Mouse (Mus musculus): ENCODE measurements around the gene Tmem202. TPM values are rescaled to one million over a fixed set of nuclear protein-coding genes. Genes with fewer than 3 reads are reported as not detected.

Gene Tmem202
- polyA plus RNA-seq, 2 experiments = 0.03 TPM; not detected in 1

GRCm38 (mm10) chr9:59487331-59487730 lies 52.3 kb downstream of the Tmem202 start:
- Histone ChIP-seq H3K9ac (replicated peaks) (peak overlapping the region; percentile 87), H3K36me3 (replicated peaks; ENCODE audit: control insufficient read depth, insufficient read depth, low read depth) (no peaks in the 10 kb centered on the region), H3K4me3 (ENCODE audit: insufficient read depth in 1 of 2, low read depth in 2 of 2, low read length in 2 of 2) (peak overlapping the region; percentile 85 to 94), H3K4me1 (replicated peaks; ENCODE audit: control insufficient read depth in 2 of 2, insufficient read depth in 2 of 2, low read length in 1 of 2) (peaks cover 6 to 8% of the 10 kb centered on the region in 2 experiments; a peak in 3 of 4 replicates), H3K4me2 (ENCODE audit: low read depth) (peak overlapping the region; percentile 84), H3K27ac (peak overlapping the region; percentile 81), H3K27me3 (ENCODE audit: control insufficient read depth, insufficient read depth, low read length) (no peaks in the 10 kb centered on the region), H3K9me3 (ENCODE audit: control insufficient read depth, low read length) (no peaks in the 10 kb centered on the region)
- TF ChIP-seq EP300 (IDR thresholded peaks at IDR 0.05; ENCODE audit: low read depth) = no peak
- no peak for TF ChIP-seq CTCF (IDR thresholded peaks at IDR 0.05; ENCODE audit: low read depth)
- ATAC-seq (ENCODE audit: insufficient read depth) (no peak), DNase-seq (ENCODE audit: low read depth in 3 of 3, low spot score in 3 of 3) (peak in 1 of 3 experiments; percentile 27)

- Histone ChIP-seq H3K4me2 (ENCODE audit: low read depth) (peak within 1 kb of the TSS; percentile 95), H3K9ac (replicated peaks) (peak within 1 kb of the TSS; percentile 87), H3K36me3 (replicated peaks; ENCODE audit: control insufficient read depth, insufficient read depth, low read depth) (no peaks in the 10 kb centered on the region), H3K9me3 (ENCODE audit: control insufficient read depth, low read length) (no peaks in the 10 kb centered on the region), H3K27me3 (ENCODE audit: control insufficient read depth, insufficient read depth, low read length) (no peaks in the 10 kb centered on the region), H3K4me3 (ENCODE audit: insufficient read depth in 1 of 2, low read depth in 2 of 2, low read length in 2 of 2) (peak within 1 kb of the TSS; percentile 85 to 94), H3K27ac (peak within 1 kb of the TSS; percentile 81), H3K4me1 (replicated peaks; ENCODE audit: control insufficient read depth in 2 of 2, insufficient read depth in 2 of 2, low read length in 1 of 2) (peaks cover 8 to 9% of the 10 kb centered on the region in 2 experiments)
- TF ChIP-seq EP300 (IDR thresholded peaks at IDR 0.05; ENCODE audit: low read depth) = no peak
- TF ChIP-seq CTCF (IDR thresholded peaks at IDR 0.05; ENCODE audit: low read depth) = no peak
- DNase-seq (ENCODE audit: low read depth in 3 of 3, low spot score in 3 of 3) (peak; percentile 94 to 95 (median 95)), ATAC-seq (ENCODE audit: insufficient read depth) (peak; percentile 93)
- under 1% methylated on average over 52 of the region's 56 CpGs for WGBS (ENCODE audit: insufficient replicate concordance)
Observed at GRCm38 (mm10) chr9:59486549-59487065, 53.0 kb downstream of the Tmem202 start, which contains the start of gene Arih1. Arih1 (minus strand) TSS chr9:59486618.

GRCm38 (mm10) chr9:59486076-59486518 lies 53.5 kb downstream of the Tmem202 start:
- Histone ChIP-seq H3K4me1 (replicated peaks; ENCODE audit: control insufficient read depth in 2 of 2, insufficient read depth in 2 of 2, low read length in 1 of 2) (peaks cover 8 to 9% of the 10 kb centered on the region in 2 experiments), H3K27me3 (ENCODE audit: control insufficient read depth, insufficient read depth, low read length) (no peaks in the 10 kb centered on the region), H3K4me3 (ENCODE audit: insufficient read depth in 1 of 2, low read depth in 2 of 2, low read length in 2 of 2) (peak overlapping the region; percentile 85 to 94), H3K9me3 (ENCODE audit: control insufficient read depth, low read length) (no peaks in the 10 kb centered on the region), H3K9ac (replicated peaks) (peak overlapping the region; percentile 87), H3K27ac (peak overlapping the region; percentile 81), H3K36me3 (replicated peaks; ENCODE audit: control insufficient read depth, insufficient read depth, low read depth) (no peaks in the 10 kb centered on the region), H3K4me2 (ENCODE audit: low read depth) (peak overlapping the region; percentile 95)
- WGBS (ENCODE audit: insufficient replicate concordance) = under 1% methylated on average over 71 of the region's 71 CpGs
- DNase-seq (ENCODE audit: low read depth in 3 of 3, low spot score in 3 of 3) = peak in 2 of 3 experiments; percentile 33 to 49
- peak; percentile 73 for ATAC-seq (ENCODE audit: insufficient read depth)
- no peak for TF ChIP-seq CTCF (IDR thresholded peaks at IDR 0.05; ENCODE audit: low read depth)
- TF ChIP-seq EP300 (IDR thresholded peaks at IDR 0.05; ENCODE audit: low read depth) = no peak

GRCm38 (mm10) chr9:59485511-59486075 lies 54.1 kb downstream of the Tmem202 start:
- H3K27ac ChIP-seq = peak overlapping the region; percentile 81
- H3K4me3 ChIP-seq (ENCODE audit: insufficient read depth in 1 of 2, low read depth in 2 of 2, low read length in 2 of 2) = peak overlapping the region; percentile 85 to 94
- peak overlapping the region; percentile 95 for H3K4me2 ChIP-seq (ENCODE audit: low read depth)
- peak; percentile 39 to 43 (median 43) for DNase-seq (ENCODE audit: low read depth in 3 of 3, low spot score in 3 of 3)
- no peaks in the 10 kb centered on the region for H3K36me3 ChIP-seq (replicated peaks; ENCODE audit: control insufficient read depth, insufficient read depth, low read depth)
- no peaks in the 10 kb centered on the region for H3K9me3 ChIP-seq (ENCODE audit: control insufficient read depth, low read length)
- under 1% methylated on average over 30 of the region's 34 CpGs for WGBS (ENCODE audit: insufficient replicate concordance)
- ATAC-seq (ENCODE audit: insufficient read depth) = peak; percentile 50
- H3K27me3 ChIP-seq (ENCODE audit: control insufficient read depth, insufficient read depth, low read length) = no peaks in the 10 kb centered on the region
- H3K4me1 ChIP-seq (replicated peaks; ENCODE audit: control insufficient read depth in 2 of 2, insufficient read depth in 2 of 2, low read length in 1 of 2) = peaks cover 8 to 9% of the 10 kb centered on the region in 2 experiments
- TF ChIP-seq CTCF (IDR thresholded peaks at IDR 0.05; ENCODE audit: low read depth) (peak; percentile 43; the same call in 1 of the 2 replicates), EP300 (IDR thresholded peaks at IDR 0.05; ENCODE audit: low read depth) (no peak)
- H3K9ac ChIP-seq (replicated peaks) = peak overlapping the region; percentile 87

GRCm38 (mm10) chr9:59484760-59485159 lies 54.9 kb downstream of the Tmem202 start:
- H3K9me3 ChIP-seq (ENCODE audit: control insufficient read depth, low read length) = no peaks in the 10 kb centered on the region
- H3K4me3 ChIP-seq (ENCODE audit: insufficient read depth in 1 of 2, low read depth in 2 of 2, low read length in 2 of 2) = peak overlapping the region; percentile 85 to 94
- no peak for ATAC-seq (ENCODE audit: insufficient read depth)
- peak overlapping the region; percentile 95 for H3K4me2 ChIP-seq (ENCODE audit: low read depth)
- no peaks in the 10 kb centered on the region for H3K27me3 ChIP-seq (ENCODE audit: control insufficient read depth, insufficient read depth, low read length)
- WGBS (ENCODE audit: insufficient replicate concordance) = 8% methylated on average over 7 of the region's 7 CpGs
- H3K36me3 ChIP-seq (replicated peaks; ENCODE audit: control insufficient read depth, insufficient read depth, low read depth) = no peaks in the 10 kb centered on the region
- peaks cover 8 to 9% of the 10 kb centered on the region in 2 experiments for H3K4me1 ChIP-seq (replicated peaks; ENCODE audit: control insufficient read depth in 2 of 2, insufficient read depth in 2 of 2, low read length in 1 of 2)
- H3K27ac ChIP-seq = no peak overlapping the region
- no peak for TF ChIP-seq EP300 (IDR thresholded peaks at IDR 0.05; ENCODE audit: low read depth)
- no peak for TF ChIP-seq CTCF (IDR thresholded peaks at IDR 0.05; ENCODE audit: low read depth)
- no peak for DNase-seq (ENCODE audit: low read depth in 3 of 3, low spot score in 3 of 3)
- peak overlapping the region; percentile 87 for H3K9ac ChIP-seq (replicated peaks)
